Mouse (Mus musculus) MEL (cell line): Measurements from ENCODE around the gene Tomt. TPM values are rescaled to one million over a fixed set of nuclear protein-coding genes. Genes with fewer than 3 reads are reported as not detected.

Source experiments
- DNase-seq: peaks from one replicate; pipeline ENCODE4 v3.0.0; 2011; ENCODE audit warnings: low read depth, low spot score
- H3K27ac ChIP-seq: 2 replicates; pipeline ENCODE4 v1.5.1; 2012; ENCODE audit warnings: low read depth, mild to moderate bottlenecking, control low read depth, low read length, moderate library complexity; ENCODE audit not compliant: control insufficient read depth
- H3K27me3 ChIP-seq, 2 experiments: fragments of 150-350 bp in 1 of 2; sonication (generic) in 1 of 2; 2 replicates each; pipeline ENCODE4 v1.6.1; 2012; ENCODE audit warnings: low read length in 2 of 2, mild to moderate bottlenecking in 2 of 2, improper control_type of control experiment in 1 of 2, moderate library complexity in 1 of 2; ENCODE audit not compliant: insufficient read depth in 2 of 2, control insufficient read depth in 1 of 2
- H3K36me3 ChIP-seq, 2 experiments: 2 replicates each; pipeline ENCODE4 v1.6.1; 2012 to 2014; ENCODE audit warnings: low read length in 2 of 2, improper control_type of control experiment in 1 of 2, inconsistent platforms in 1 of 2, mild to moderate bottlenecking in 1 of 2; ENCODE audit not compliant: insufficient read depth in 2 of 2, control insufficient read depth in 1 of 2
- H3K4me1 ChIP-seq, 2 experiments: fragments of 150-350 bp in 1 of 2; sonication (generic) in 1 of 2; 2 replicates each; pipeline ENCODE4 v1.6.1; 2012; ENCODE audit warnings: low read length in 2 of 2, improper control_type of control experiment in 1 of 2, mild to moderate bottlenecking in 1 of 2; ENCODE audit not compliant: insufficient read depth in 2 of 2, control insufficient read depth in 1 of 2
- H3K4me3 ChIP-seq, 2 experiments: fragments of 150-350 bp in 1 of 2; sonication (generic) in 1 of 2; 2 replicates each; pipeline ENCODE4 v1.5.1; 2012; ENCODE audit warnings: low read depth in 2 of 2, low read length in 2 of 2, mild to moderate bottlenecking in 2 of 2, moderate library complexity in 2 of 2, control low read depth in 1 of 2, improper control_type of control experiment in 1 of 2; ENCODE audit not compliant: control insufficient read depth in 1 of 2, insufficient read depth in 1 of 2
- H3K79me2 ChIP-seq: 2 replicates; pipeline ENCODE4 v1.6.1; 2012; ENCODE audit warnings: mild to moderate bottlenecking, low read length, moderate library complexity; ENCODE audit not compliant: control insufficient read depth, poor library complexity, insufficient read depth
- H3K9ac ChIP-seq: 2 replicates; pipeline ENCODE4 v1.6.1; 2012; ENCODE audit warnings: low read depth, mild to moderate bottlenecking, control low read depth, low read length, moderate library complexity; ENCODE audit not compliant: control insufficient read depth, poor library complexity, severe bottlenecking
- H3K9me3 ChIP-seq: fragments of 150-350 bp; sonication (generic); replicated peaks from 2 replicates; pipeline ENCODE4 v1.6.1; 2012; ENCODE audit warnings: mild to moderate bottlenecking, low read length, improper control_type of control experiment, moderate library complexity; ENCODE audit not compliant: insufficient read depth
- E2F4 ChIP-seq: IDR thresholded peaks from 2 replicates; pipeline ENCODE4 v1.6.1; 2011; ENCODE audit warnings: low read depth, low read length, improper control_type of control experiment, borderline replicate concordance
- EP300 ChIP-seq, 2 experiments: IDR thresholded peaks; 2 replicates each; pipeline ENCODE4 v1.6.1; 2011; ENCODE audit warnings: improper control_type of control experiment in 2 of 2, low read length in 2 of 2, low read depth in 1 of 2, mild to moderate bottlenecking in 1 of 2
- ETS1 ChIP-seq: IDR thresholded peaks from 2 replicates; pipeline ENCODE4 v1.6.1; 2012; ENCODE audit warnings: low read depth, mild to moderate bottlenecking, inconsistent platforms, low read length, improper control_type of control experiment, moderate library complexity
- GATA1 ChIP-seq: IDR thresholded peaks from 2 replicates; pipeline ENCODE4 v1.6.1; 2011; ENCODE audit warnings: low read depth, low read length, improper control_type of control experiment
- KAT2A ChIP-seq: conservative IDR thresholded peaks from 2 replicates; pipeline ENCODE4 v1.6.1; 2012; ENCODE audit warnings: low read depth, low read length, improper control_type of control experiment, inconsistent platforms
- MAZ ChIP-seq: IDR thresholded peaks from 2 replicates; pipeline ENCODE4 v1.6.1; 2012; ENCODE audit warnings: low read depth, mild to moderate bottlenecking, inconsistent platforms, low read length, improper control_type of control experiment
- MEF2A ChIP-seq: IDR thresholded peaks from 2 replicates; pipeline ENCODE4 v1.6.1; 2014; ENCODE audit warnings: low read depth, mild to moderate bottlenecking, inconsistent platforms, low read length, improper control_type of control experiment; ENCODE audit not compliant: poor library complexity, insufficient replicate concordance, severe bottlenecking; ENCODE audit errors: extremely low read depth
- MXI1 ChIP-seq: IDR thresholded peaks from 2 replicates; pipeline ENCODE4 v1.6.1; 2011; ENCODE audit warnings: mild to moderate bottlenecking, low read depth, low read length, improper control_type of control experiment
- MYB ChIP-seq: IDR thresholded peaks from 2 replicates; pipeline ENCODE4 v1.6.1; 2011; ENCODE audit warnings: mild to moderate bottlenecking, low read depth, low read length, improper control_type of control experiment
- NELFE ChIP-seq: IDR thresholded peaks from 2 replicates; pipeline ENCODE4 v1.6.1; 2011; ENCODE audit warnings: low read depth, low read length, improper control_type of control experiment
- NRF1 ChIP-seq: IDR thresholded peaks from 2 replicates; pipeline ENCODE4 v1.6.1; 2014; ENCODE audit warnings: low read depth, mild to moderate bottlenecking, inconsistent platforms, low read length, improper control_type of control experiment, moderate library complexity; ENCODE audit not compliant: poor library complexity, insufficient read depth, severe bottlenecking
- POLR2A ChIP-seq, 2 experiments: IDR thresholded peaks; 2 replicates each; pipeline ENCODE4 v1.6.1; 2011 to 2012; ENCODE audit warnings: low read length in 2 of 2, mild to moderate bottlenecking in 2 of 2, control low read depth in 1 of 2, improper control_type of control experiment in 1 of 2, low read depth in 1 of 2, moderate library complexity in 1 of 2; ENCODE audit not compliant: control insufficient read depth in 1 of 2, insufficient read depth in 1 of 2, poor library complexity in 1 of 2
- POLR2AphosphoS2 ChIP-seq: IDR thresholded peaks from 2 replicates; pipeline ENCODE4 v1.6.1; 2011; ENCODE audit warnings: low read length, improper control_type of control experiment
- POLR2AphosphoS5 ChIP-seq: IDR thresholded peaks from 2 replicates; pipeline ENCODE4 v1.6.1; 2012; ENCODE audit warnings: low read depth, borderline replicate concordance, mild to moderate bottlenecking, inconsistent platforms, low read length, moderate library complexity, mixed read lengths
- RAD21 ChIP-seq: IDR thresholded peaks from 2 replicates; pipeline ENCODE4 v1.6.1; 2011; ENCODE audit warnings: mild to moderate bottlenecking, low read depth, low read length, improper control_type of control experiment
- SIN3A ChIP-seq: IDR thresholded peaks from 2 replicates; pipeline ENCODE4 v1.6.1; 2012; ENCODE audit warnings: low read length, improper control_type of control experiment, inconsistent platforms
- UBTF ChIP-seq: IDR thresholded peaks from 2 replicates; pipeline ENCODE4 v1.6.1; 2012; ENCODE audit warnings: low read depth, mild to moderate bottlenecking, inconsistent platforms, low read length, improper control_type of control experiment, moderate library complexity, borderline replicate concordance; ENCODE audit not compliant: insufficient read depth
- USF1 ChIP-seq: IDR thresholded peaks from 2 replicates; pipeline ENCODE4 v1.6.1; 2014; ENCODE audit warnings: low read depth, mild to moderate bottlenecking, inconsistent platforms, low read length, improper control_type of control experiment, moderate library complexity
- USF2 ChIP-seq, 2 experiments: IDR thresholded peaks; 2 replicates each; pipeline ENCODE4 v1.6.1; 2011 to 2012; ENCODE audit warnings: improper control_type of control experiment in 2 of 2, low read length in 2 of 2, borderline replicate concordance in 1 of 2, inconsistent platforms in 1 of 2, low read depth in 1 of 2, mild to moderate bottlenecking in 1 of 2; ENCODE audit not compliant: insufficient read depth in 1 of 2
- ZC3H11A ChIP-seq: IDR thresholded peaks from 2 replicates; pipeline ENCODE4 v1.6.1; 2012; ENCODE audit warnings: low read depth, mild to moderate bottlenecking, inconsistent platforms, low read length, improper control_type of control experiment
- polyA plus RNA-seq, 2 experiments: library from polyadenylated mRNA; stranded (reverse) in 1 of 2; unstranded in 1 of 2; fragments of >175 nt in 1 of 2; fragments of >200 nt in 1 of 2; gene quantifications; 2 replicates each; pipeline versions ENCODE4 v1.2.1 to v1.2.4; 2012; ENCODE audit warnings: low replicate concordance in 2 of 2, low read depth in 1 of 2; ENCODE audit not compliant: insufficient read length in 2 of 2, insufficient read depth in 1 of 2, missing spikeins in 1 of 2
- total RNA-seq: library from RNA; depleted of rRNA; stranded (reverse); fragments of 300-350 nt; gene quantifications from 2 replicates; pipeline ENCODE4 v1.2.3, GENCODE M21; 2012

The Tomt gene
- total and polyA plus RNA-seq, 3 experiments: 0.82 to 1.3 TPM; not detected in 1

GRCm38 (mm10) chr7:101867482-101867881 is 38.7 kb downstream of the Tomt start:
- no peak overlapping the region for H3K27ac ChIP-seq
- no peaks in the 10 kb centered on the region; a peak in 1 of 4 replicates for H3K27me3 ChIP-seq
- H3K79me2 ChIP-seq: no peaks in the 10 kb centered on the region
- no peak for DNase-seq
- no peaks in the 10 kb centered on the region for H3K9me3 ChIP-seq
- no peak overlapping the region for H3K9ac ChIP-seq
- no peaks in the 10 kb centered on the region for H3K36me3 ChIP-seq
- H3K4me1 ChIP-seq: no peaks in the 10 kb centered on the region
- TF ChIP-seq KAT2A (no peak), POLR2A (IDR thresholded peaks at IDR 0.05; ENCODE audit: control insufficient read depth in 1 of 2, insufficient read depth in 1 of 2, low read depth in 1 of 2, low read length in 2 of 2, poor library complexity in 1 of 2) (no peak), E2F4 (no peak), USF1 (no peak), POLR2AphosphoS2 (no peak), POLR2AphosphoS5 (no peak), MYB (no peak), EP300 (IDR thresholded peaks at IDR 0.05; ENCODE audit: low read depth in 1 of 2, low read length in 2 of 2) (no peak), RAD21 (no peak), NELFE (no peak), UBTF (no peak), MXI1 (no peak), USF2 (IDR thresholded peaks at IDR 0.05; ENCODE audit: borderline replicate concordance in 1 of 2, insufficient read depth in 1 of 2, low read depth in 1 of 2, low read length in 2 of 2) (no peak), MAZ (no peak), ZC3H11A (no peak), MEF2A (no peak), GATA1 (no peak), ETS1 (no peak)
- H3K4me3 ChIP-seq: no peak overlapping the region

- H3K36me3 ChIP-seq: no peaks in the 10 kb centered on the region
- H3K79me2 ChIP-seq: no peaks in the 10 kb centered on the region
- no peaks in the 10 kb centered on the region for H3K9me3 ChIP-seq
- TF ChIP-seq NELFE (no peak), MXI1 (no peak), NRF1 (no peak), UBTF (no peak), SIN3A (no peak), POLR2AphosphoS5 (no peak), E2F4 (no peak)
- H3K9ac ChIP-seq: no peak overlapping the region
- no peaks in the 10 kb centered on the region for H3K4me1 ChIP-seq
- no peak overlapping the region for H3K27ac ChIP-seq
- no peaks in the 10 kb centered on the region; a peak in 1 of 4 replicates for H3K27me3 ChIP-seq
- no peak for DNase-seq
- no peak overlapping the region for H3K4me3 ChIP-seq
These were observed 39.5 kb downstream of the Tomt start for GRCm38 (mm10) chr7:101866491-101867265.
